Mouse (Mus musculus): Measurements from ENCODE around the gene Kcnj10. TPM values are rescaled to one million over a fixed set of nuclear protein-coding genes. Genes with fewer than 3 reads are reported as not detected.

Gene Kcnj10
- polyA plus RNA-seq, 1 experiment from 2014 or later: 0.15 TPM

GRCm38 (mm10) chr1:172305153-172305552, 35.9 kb upstream of the Kcnj10 start:
- no peak for DNase-seq (ENCODE audit: low spot score)
- no peaks in the 10 kb centered on the region for H3K9me3 ChIP-seq

GRCm38 (mm10) chr1:172305635-172306034, 35.4 kb upstream of the Kcnj10 start:
- Histone ChIP-seq H3K27me3 (replicated peaks; ENCODE audit: low read depth, poor library complexity, severe bottlenecking) (0 out of 2 replicates have a peak, but pooled peaks cover 4% of the 10 kb centered on the region), H3K9me3 (no peaks in the 10 kb centered on the region), H3K27ac (replicated peaks) (no peak overlapping the region; the same call in 1 of the 2 replicates), H3K4me1 (peaks cover 65% of the 10 kb centered on the region), H3K36me3 (replicated peaks) (no peaks in the 10 kb centered on the region), H3K4me3 (no peak overlapping the region)
- 85% methylated on average over 3 of the region's 3 CpGs for WGBS
- no peak for DNase-seq (ENCODE audit: low spot score)

More at GRCm38 (mm10) chr1:172305153-172305552, 35.9 kb upstream of the Kcnj10 start:
- Histone ChIP-seq H3K4me3 (no peak overlapping the region), H3K4me1 (peaks cover 67% of the 10 kb centered on the region), H3K36me3 (replicated peaks) (no peaks in the 10 kb centered on the region), H3K27me3 (replicated peaks; ENCODE audit: low read depth, poor library complexity, severe bottlenecking) (peaks cover 7% of the 10 kb centered on the region; the same call in 1 of the 2 replicates), H3K27ac (replicated peaks) (no peak overlapping the region)
- 92% methylated on average over 2 of the region's 2 CpGs for WGBS

- H3K27me3 ChIP-seq (replicated peaks; ENCODE audit: low read depth, poor library complexity, severe bottlenecking): peaks cover 7% of the 10 kb centered on the region; the same call in 1 of the 2 replicates
- no peaks in the 10 kb centered on the region for H3K9me3 ChIP-seq
- DNase-seq (ENCODE audit: low spot score): no peak
- no peaks in the 10 kb centered on the region for H3K36me3 ChIP-seq (replicated peaks)
- H3K4me3 ChIP-seq: no peak overlapping the region
- peaks cover 63% of the 10 kb centered on the region for H3K4me1 ChIP-seq
- H3K27ac ChIP-seq (replicated peaks): no peak overlapping the region
- WGBS: 82% methylated on average over 4 of the region's 4 CpGs
Observed at GRCm38 (mm10) chr1:172306196-172306595, 34.8 kb upstream of the Kcnj10 start.

GRCm38 (mm10) chr1:172306885-172307284, 34.1 kb upstream of the Kcnj10 start:
- H3K9me3 ChIP-seq: no peaks in the 10 kb centered on the region
- no peak for DNase-seq (ENCODE audit: low spot score)
- no peak overlapping the region for H3K4me3 ChIP-seq
- H3K27me3 ChIP-seq (replicated peaks; ENCODE audit: low read depth, poor library complexity, severe bottlenecking): peaks cover 9% of the 10 kb centered on the region; the same call in 1 of the 2 replicates
- H3K4me1 ChIP-seq: peaks cover 63% of the 10 kb centered on the region
- H3K36me3 ChIP-seq (replicated peaks): no peaks in the 10 kb centered on the region
- H3K27ac ChIP-seq (replicated peaks): peak overlapping the region; percentile 48; the same call in 1 of the 2 replicates
- 82% methylated on average over 6 of the region's 6 CpGs for WGBS

GRCm38 (mm10) chr1:172307936-172308335, 33.1 kb upstream of the Kcnj10 start:
- Histone ChIP-seq H3K4me1 (peaks cover 63% of the 10 kb centered on the region), H3K4me3 (no peak overlapping the region), H3K27ac (replicated peaks) (peak overlapping the region; percentile 51), H3K9me3 (no peaks in the 10 kb centered on the region), H3K36me3 (replicated peaks) (no peaks in the 10 kb centered on the region), H3K27me3 (replicated peaks; ENCODE audit: low read depth, poor library complexity, severe bottlenecking) (peaks cover 11% of the 10 kb centered on the region)
- 60% methylated on average over 10 of the region's 10 CpGs for WGBS
- no peak for DNase-seq (ENCODE audit: low spot score)

GRCm38 (mm10) chr1:172308409-172308808, 32.6 kb upstream of the Kcnj10 start:
- peak overlapping the region; percentile 51 for H3K27ac ChIP-seq (replicated peaks)
- no peaks in the 10 kb centered on the region for H3K9me3 ChIP-seq
- H3K27me3 ChIP-seq (replicated peaks; ENCODE audit: low read depth, poor library complexity, severe bottlenecking): peaks cover 16% of the 10 kb centered on the region
- 95% methylated on average over 1 of the region's 1 CpGs for WGBS
- no peaks in the 10 kb centered on the region for H3K36me3 ChIP-seq (replicated peaks)
- no peak for DNase-seq (ENCODE audit: low spot score)
- no peak overlapping the region for H3K4me3 ChIP-seq
- H3K4me1 ChIP-seq: peaks cover 63% of the 10 kb centered on the region

GRCm38 (mm10) chr1:172309699-172310398, 31.2 kb upstream of the Kcnj10 start:
- Histone ChIP-seq H3K4me1 (peaks cover 69% of the 10 kb centered on the region), H3K36me3 (replicated peaks) (no peaks in the 10 kb centered on the region), H3K4me3 (peak overlapping the region; percentile 50), H3K27me3 (replicated peaks; ENCODE audit: low read depth, poor library complexity, severe bottlenecking) (peaks cover 29% of the 10 kb centered on the region), H3K9me3 (no peaks in the 10 kb centered on the region), H3K27ac (replicated peaks) (peak overlapping the region; percentile 92)
- WGBS: 6% methylated on average over 14 of the region's 14 CpGs
- peak; percentile 95 for DNase-seq (ENCODE audit: low spot score)

GRCm38 (mm10) chr1:172311248-172311906, 29.6 kb upstream of the Kcnj10 start:
- Histone ChIP-seq H3K4me3 (peak overlapping the region; percentile 80), H3K27me3 (replicated peaks; ENCODE audit: low read depth, poor library complexity, severe bottlenecking) (peaks cover 32% of the 10 kb centered on the region), H3K4me1 (peaks cover 69% of the 10 kb centered on the region), H3K9me3 (no peaks in the 10 kb centered on the region), H3K27ac (replicated peaks) (peak overlapping the region; percentile 87), H3K36me3 (replicated peaks) (peaks cover 3% of the 10 kb centered on the region; the same call in 1 of the 2 replicates)
- WGBS: 6% methylated on average over 23 of the region's 23 CpGs
- peak; percentile 50 for DNase-seq (ENCODE audit: low spot score)

GRCm38 (mm10) chr1:172311921-172312767, 28.9 kb upstream of the Kcnj10 start:
- H3K27me3 ChIP-seq (replicated peaks; ENCODE audit: low read depth, poor library complexity, severe bottlenecking): peaks cover 35% of the 10 kb centered on the region
- WGBS: under 1% methylated on average over 48 of the region's 55 CpGs

GRCm38 (mm10) chr1:172312768-172313561, 28.0 kb upstream of the Kcnj10 start:
- Histone ChIP-seq H3K4me3 (peak overlapping the region; percentile 80), H3K9me3 (no peaks in the 10 kb centered on the region), H3K4me1 (peaks cover 76% of the 10 kb centered on the region), H3K27ac (replicated peaks) (peak overlapping the region; percentile 87), H3K36me3 (replicated peaks) (peaks cover 13% of the 10 kb centered on the region; the same call in 1 of the 2 replicates), H3K27me3 (replicated peaks; ENCODE audit: low read depth, poor library complexity, severe bottlenecking) (peaks cover 43% of the 10 kb centered on the region)
- no peak for DNase-seq (ENCODE audit: low spot score)
- 22% methylated on average over 16 of the region's 16 CpGs for WGBS

More at GRCm38 (mm10) chr1:172311921-172312767, 28.9 kb upstream of the Kcnj10 start:
- peaks cover 71% of the 10 kb centered on the region for H3K4me1 ChIP-seq
- peaks cover 5% of the 10 kb centered on the region; the same call in 1 of the 2 replicates for H3K36me3 ChIP-seq (replicated peaks)
- H3K9me3 ChIP-seq: no peaks in the 10 kb centered on the region
- peak overlapping the region; percentile 80 for H3K4me3 ChIP-seq
- DNase-seq (ENCODE audit: low spot score): peak; percentile 94
- H3K27ac ChIP-seq (replicated peaks): peak overlapping the region; percentile 87

GRCm38 (mm10) chr1:172313613-172314411, 27.2 kb upstream of the Kcnj10 start:
- peaks cover 75% of the 10 kb centered on the region for H3K4me1 ChIP-seq
- peak overlapping the region; percentile 80; the same call in 1 of the 2 replicates for H3K4me3 ChIP-seq
- H3K27me3 ChIP-seq (replicated peaks; ENCODE audit: low read depth, poor library complexity, severe bottlenecking): peaks cover 46% of the 10 kb centered on the region
- DNase-seq (ENCODE audit: low spot score): no peak
- no peak overlapping the region for H3K27ac ChIP-seq (replicated peaks)
- H3K9me3 ChIP-seq: no peaks in the 10 kb centered on the region
- H3K36me3 ChIP-seq (replicated peaks): peaks cover 22% of the 10 kb centered on the region
- WGBS: 74% methylated on average over 10 of the region's 10 CpGs
